ENCODE assay signal across 10 mouse cellular contexts in the genomic region with DNA sequence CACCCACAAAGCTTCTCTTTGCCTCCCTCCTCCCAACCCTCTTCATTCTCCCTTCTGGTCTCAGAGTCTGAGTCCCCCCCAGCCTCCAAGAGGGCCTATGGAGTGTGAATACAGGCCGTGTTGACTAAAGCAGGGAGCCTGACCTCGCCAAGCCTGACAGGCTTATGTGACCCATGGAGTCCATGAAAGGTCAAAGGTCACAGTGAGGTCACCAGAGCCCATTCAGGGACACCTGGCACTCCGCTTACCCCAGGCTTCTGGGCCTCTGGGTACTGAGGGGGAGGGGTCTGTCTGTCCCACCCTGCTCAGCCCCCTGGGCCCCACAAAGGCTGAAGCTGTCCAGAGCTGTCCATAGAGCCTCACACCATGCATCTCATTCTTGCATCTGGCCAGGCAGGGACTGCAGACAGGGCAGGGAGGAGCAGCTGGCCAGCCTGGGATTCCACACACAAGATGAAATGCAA. TPM values are rescaled to one million over a fixed set of nuclear protein-coding genes. Genes with fewer than 3 reads are reported as not detected.
DNase-seq lines count a peak whose midpoint lies in the region; ATAC-seq lines count a peak whose summit lies in the region.
"Had no signal": no experiment of that assay in that cellular context is flagged by ENCODE, and none has a peak within 500 bp of the region (broad histone marks: within the 10 kb centered on the region; RNA-seq: fewer than 3 reads in every experiment).

No protein-coding gene starts in this region.

- H3K4me2 ChIP-seq in hindbrain, embryonic 11.5 days (replicated peaks; ENCODE audit: low read depth, low read length), result no peak overlapping the region
- H3K4me2 ChIP-seq in hindbrain, embryonic 13.5 days, result no peak overlapping the region
- H3K4me2 ChIP-seq in limb, embryonic 12.5 days, result no peak overlapping the region
- H3K4me2 ChIP-seq in neural tube, embryonic 13.5 days, result no peak overlapping the region

- peak; percentile 73 for DNase-seq in hindbrain, embryonic 11.5 days (ENCODE audit: low spot score)
- peak; percentile 34 for DNase-seq in embryo, embryonic 11.5 days (ENCODE audit: low read depth, low spot score)
- no peak for DNase-seq in cerebellum, adult 9-11 months
- no peak for DNase-seq in layer of hippocampus, postnatal 10 days (ENCODE audit: low spot score in 2 of 2)
- DNase-seq: adrenal gland, postnatal 10 days; cerebellum, postnatal 36 days had no signal

- H3K27ac ChIP-seq in hindbrain, embryonic 11.5 days (ENCODE audit: low read depth, low read length), result 0 out of 2 replicates have a peak overlapping the region, but pooled peaks have one; percentile 36
- no peak overlapping the region for H3K27ac ChIP-seq in hindbrain, embryonic 13.5 days
- no peak overlapping the region for H3K27ac ChIP-seq in limb, embryonic 12.5 days
- H3K27ac ChIP-seq in neural tube, embryonic 13.5 days (replicated peaks), result no peak overlapping the region

- no peaks in the 10 kb centered on the region for H3K36me3 ChIP-seq in hindbrain, embryonic 11.5 days (ENCODE audit: control insufficient read depth, insufficient read depth, low read length)
- no peaks in the 10 kb centered on the region for H3K36me3 ChIP-seq in hindbrain, embryonic 13.5 days
- H3K36me3 ChIP-seq in limb, embryonic 12.5 days, result no peaks in the 10 kb centered on the region
- H3K36me3 ChIP-seq in neural tube, embryonic 13.5 days, result no peaks in the 10 kb centered on the region

- no peak overlapping the region for H3K9ac ChIP-seq in hindbrain, embryonic 11.5 days (ENCODE audit: low read depth, low read length)
- H3K9ac ChIP-seq in hindbrain, embryonic 13.5 days, result no peak overlapping the region
- no peak overlapping the region for H3K9ac ChIP-seq in limb, embryonic 12.5 days (replicated peaks)
- no peak overlapping the region for H3K9ac ChIP-seq in neural tube, embryonic 13.5 days

- peak; percentile 83 for ATAC-seq in hindbrain, embryonic 11.5 days (ENCODE audit: low FRiP score)
- ATAC-seq in hindbrain, embryonic 13.5 days (ENCODE audit: low FRiP score), result no peak
- peak; percentile 52 for ATAC-seq in limb, embryonic 12.5 days (ENCODE audit: insufficient number of reproducible peaks, insufficient read depth, low FRiP score, low TSS enrichment, low read depth)
- peak; percentile 53 for ATAC-seq in neural tube, embryonic 13.5 days (ENCODE audit: low read depth)
- ATAC-seq in inflammation-experienced regulatory T-cells, adult 6 months, result no peak

- 5% methylated on average over 3 of the region's 3 CpGs for WGBS in hindbrain, embryonic 11.5 days
- 7% methylated on average over 3 of the region's 3 CpGs for WGBS in hindbrain, embryonic 13.5 days
- WGBS in limb, embryonic 12.5 days, result 8% methylated on average over 3 of the region's 3 CpGs
- WGBS in neural tube, embryonic 13.5 days, result 9% methylated on average over 3 of the region's 3 CpGs

- peaks cover 9% of the 10 kb centered on the region for H3K4me1 ChIP-seq in hindbrain, embryonic 11.5 days (replicated peaks; ENCODE audit: control insufficient read depth, insufficient read depth, low read length)
- peaks cover 14% of the 10 kb centered on the region for H3K4me1 ChIP-seq in hindbrain, embryonic 13.5 days (replicated peaks)
- H3K4me1 ChIP-seq in limb, embryonic 12.5 days (replicated peaks), result peaks cover 12% of the 10 kb centered on the region
- H3K4me1 ChIP-seq in neural tube, embryonic 13.5 days (replicated peaks), result peaks cover 29% of the 10 kb centered on the region

- H3K9me3 ChIP-seq in hindbrain, embryonic 11.5 days (ENCODE audit: control insufficient read depth, low read length), result no peaks in the 10 kb centered on the region
- H3K9me3 ChIP-seq in hindbrain, embryonic 13.5 days, result no peaks in the 10 kb centered on the region
- no peaks in the 10 kb centered on the region for H3K9me3 ChIP-seq in limb, embryonic 12.5 days
- H3K9me3 ChIP-seq in neural tube, embryonic 13.5 days, result no peaks in the 10 kb centered on the region

- no peaks in the 10 kb centered on the region for H3K27me3 ChIP-seq in hindbrain, embryonic 11.5 days (ENCODE audit: control insufficient read depth, insufficient read depth, low read length)
- 0 out of 2 replicates have a peak, but pooled peaks cover 2% of the 10 kb centered on the region for H3K27me3 ChIP-seq in hindbrain, embryonic 13.5 days
- no peaks in the 10 kb centered on the region for H3K27me3 ChIP-seq in limb, embryonic 12.5 days
- no peaks in the 10 kb centered on the region for H3K27me3 ChIP-seq in neural tube, embryonic 13.5 days

- H3K4me3 ChIP-seq in hindbrain, embryonic 11.5 days (ENCODE audit: low read depth, low read length), result no peak overlapping the region
- H3K4me3 ChIP-seq in hindbrain, embryonic 13.5 days, result no peak overlapping the region
- no peak overlapping the region for H3K4me3 ChIP-seq in limb, embryonic 12.5 days (replicated peaks)
- no peak overlapping the region for H3K4me3 ChIP-seq in neural tube, embryonic 13.5 days

RNA-seq across cellular contexts. Expression of a gene that starts 37.2 kb away (rescaled TPM):
- polyA plus RNA-seq in hindbrain, embryonic 11.5 days (2014; fragmentation: Nextera tagmentation; extraction: Ambion mirVana), result 5.1 and 5.7 TPM in 2 replicates
- 4.6 and 4.8 TPM in 2 replicates for polyA plus RNA-seq in hindbrain, embryonic 13.5 days (2015; fragmentation: Nextera tagmentation; extraction: Ambion mirVana)
- 2.6 and 3.3 TPM in 2 replicates for polyA plus RNA-seq in limb, embryonic 12.5 days (2016; fragmentation: Nextera tagmentation; extraction: Ambion mirVana)
- polyA plus RNA-seq in neural tube, embryonic 13.5 days (2015; fragmentation: Nextera tagmentation; extraction: Ambion mirVana), result 5.4 and 5.7 TPM in 2 replicates
- total RNA-seq in layer of hippocampus, postnatal 10 days (2021), result 10 to 100 TPM; 45.2 to 54.6 TPM
- polyA plus RNA-seq in inflammation-experienced regulatory T-cells, adult 6 months (2017; shearing (Covaris generic)), result not detected

RNA-seq across cellular contexts. Expression of a gene that starts 56.2 kb away (rescaled TPM):
- 90.8 and 91.1 TPM in 2 replicates for polyA plus RNA-seq in hindbrain, embryonic 11.5 days (2014; fragmentation: Nextera tagmentation; extraction: Ambion mirVana)
- polyA plus RNA-seq in hindbrain, embryonic 13.5 days (2015; fragmentation: Nextera tagmentation; extraction: Ambion mirVana), result 56.4 and 59.9 TPM in 2 replicates
- 102 and 106 TPM in 2 replicates for polyA plus RNA-seq in limb, embryonic 12.5 days (2016; fragmentation: Nextera tagmentation; extraction: Ambion mirVana)
- polyA plus RNA-seq in neural tube, embryonic 13.5 days (2015; fragmentation: Nextera tagmentation; extraction: Ambion mirVana), result 64.0 and 65.9 TPM in 2 replicates
- 10 to 100 TPM; 34.2 to 36.9 TPM for total RNA-seq in layer of hippocampus, postnatal 10 days (2021)
- polyA plus RNA-seq in inflammation-experienced regulatory T-cells, adult 6 months (2017; shearing (Covaris generic)), result under 1 TPM in 2 of 3 experiments, not detected in 1; 0.26 to 0.36 TPM

Comparison
In these comparisons a context has a peak if more than half of its experiments do, and no peak if none do; other contexts are left out.
1. ATAC-seq: peak in hindbrain, embryonic 11.5 days (single experiment), limb, embryonic 12.5 days (single experiment) and neural tube, embryonic 13.5 days (single experiment); none in hindbrain, embryonic 13.5 days (single experiment) and inflammation-experienced regulatory T-cells, adult 6 months (single experiment).
2. DNase-seq: peak in hindbrain, embryonic 11.5 days (single experiment) and embryo, embryonic 11.5 days (single experiment); none in cerebellum, adult 9-11 months (single experiment) and layer of hippocampus, postnatal 10 days (0 of 2).
3. RNA of a gene that starts 56.2 kb away (polyA plus RNA-seq): 102 to 106 TPM in limb, embryonic 12.5 days, 90.8 to 91.1 TPM in hindbrain, embryonic 11.5 days, 64.0 to 65.9 TPM in neural tube, embryonic 13.5 days and 56.4 to 59.9 TPM in hindbrain, embryonic 13.5 days; 0.26 to 0.36 TPM in inflammation-experienced regulatory T-cells, adult 6 months; every median in the first group is over 10 times any median in the second.